Mouse (Mus musculus) layer of hippocampus, postnatal 25 days (tissue): ENCODE results near the gene 1700017N19Rik. TPM values are rescaled to one million over a fixed set of nuclear protein-coding genes. Genes with fewer than 3 reads are reported as not detected.

Experiments used
- DNase-seq, 2 experiments: peaks; one replicate each; pipeline ENCODE4 v3.0.0; 2022; ENCODE audit warnings: mixed read lengths in 2 of 2, low spot score in 1 of 2; ENCODE audit errors: extremely low spot score in 1 of 2
- total RNA-seq, 2 experiments: library from RNA; stranded (reverse); gene quantifications; 2 replicates each; pipeline ENCODE4 v1.2.3; 2021

1700017N19Rik gene
- total RNA-seq, 2 experiments from 2014 or later, result not detected

DNA sequence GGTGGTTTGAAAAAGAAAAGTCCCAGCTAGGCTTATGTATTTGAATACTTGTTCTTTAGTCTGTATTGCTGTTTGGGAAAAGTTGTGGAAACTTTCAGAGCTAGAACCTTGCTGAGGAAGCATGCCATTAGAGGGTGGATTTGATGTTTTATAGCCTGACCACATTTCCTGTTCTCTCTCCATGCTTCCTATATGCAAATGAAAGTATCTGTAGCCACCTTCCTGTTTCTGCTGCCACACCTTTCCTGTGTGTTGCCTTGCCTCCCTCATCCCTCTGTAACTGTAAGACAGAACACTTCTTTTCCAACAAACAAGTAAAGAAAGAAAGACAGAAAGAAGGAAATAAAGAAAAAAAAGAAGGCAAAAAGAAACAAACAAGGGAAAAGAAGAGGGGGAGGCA, 63.9 kb downstream of the 1700017N19Rik start:
- DNase-seq, result no peak

DNA sequence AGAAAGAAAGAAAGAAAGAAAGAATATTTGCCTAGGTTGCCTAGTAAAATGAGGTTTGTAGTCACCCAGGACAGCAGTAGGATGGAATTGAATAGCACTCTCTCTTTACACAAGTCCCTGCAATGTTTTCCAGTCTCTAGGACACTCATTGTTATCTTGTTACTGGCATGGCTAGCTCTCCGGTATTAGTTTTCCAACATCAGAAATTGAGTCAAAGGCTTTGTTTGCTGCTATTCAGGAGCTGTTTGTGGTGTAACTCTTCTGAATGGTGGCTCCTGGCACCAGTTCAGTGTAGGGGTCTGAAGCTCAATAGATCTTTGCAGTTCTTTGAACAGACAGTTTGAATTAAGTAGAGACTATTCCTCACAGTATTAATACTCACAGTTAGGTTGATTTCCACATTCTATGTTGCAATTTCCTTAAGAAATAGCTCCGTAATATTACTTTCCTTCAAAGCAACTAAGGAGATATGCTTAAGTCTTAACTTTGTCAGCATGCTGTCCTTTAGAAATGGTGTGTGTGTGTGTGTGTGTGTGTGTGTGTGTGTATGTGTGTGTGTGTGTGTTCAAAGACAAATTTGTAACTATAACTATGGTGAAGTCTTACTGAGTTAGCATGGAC, 71.8 kb downstream of the 1700017N19Rik start:
- DNase-seq, result no peak

Other genes starting within 250 kb of the 1700017N19Rik start
- not detected for gene Gm4302, start 249.6 kb upstream of the 1700017N19Rik start, total RNA-seq
- gene Gm4303, start 244.5 kb upstream of the 1700017N19Rik start, total RNA-seq, result not detected
- gene Gm4305, start 239.4 kb upstream of the 1700017N19Rik start, total RNA-seq, result not detected
- gene Gm4307, start 229.1 kb upstream of the 1700017N19Rik start, total RNA-seq, result not detected
- not detected for gene Gm4312, start 207.9 kb upstream of the 1700017N19Rik start, total RNA-seq
- gene Tmtc3, start 103.1 kb upstream of the 1700017N19Rik start, total RNA-seq, result 10 to 100 TPM; 12.1 to 14.4 TPM
- 10 to 100 TPM; 11.4 to 13.1 TPM for gene Cep290, start 102.9 kb upstream of the 1700017N19Rik start, total RNA-seq
- 10 to 100 TPM; 18.0 to 29.4 TPM for gene 4930430F08Rik, start 61 bp upstream of the 1700017N19Rik start, total RNA-seq